Mouse (Mus musculus) neural tube, embryonic 13.5 days (tissue): ENCODE results near the gene Dtx3. TPM values are rescaled to one million over a fixed set of nuclear protein-coding genes. Genes with fewer than 3 reads are reported as not detected.
"Not testable (repeated sequence)": the region's sequence is repeated elsewhere in the genome, so short reads cannot be mapped to it uniquely, and the experiment has no call there.

Source experiments
- ATAC-seq: fragments of 200-750 bp; cut with Nextera tagmentation; 2 replicates; pipeline ENCODE4 v1.8.0; 2017; ENCODE audit warnings: low read depth, mild to moderate bottlenecking, moderate TSS enrichment, moderate library complexity
- H3K27ac ChIP-seq: fragments of 300-500 bp; sonication (generic); replicated peaks from 2 replicates; pipeline ENCODE4 v1.5.1; 2015; ENCODE audit warnings: moderate library complexity, mild to moderate bottlenecking, inconsistent platforms
- H3K27me3 ChIP-seq: fragments of 300-500 bp; sonication (generic); 2 replicates; pipeline ENCODE4 v1.6.1; 2015; ENCODE audit warnings: mild to moderate bottlenecking, inconsistent platforms
- H3K36me3 ChIP-seq: fragments of 300-500 bp; sonication (generic); 2 replicates; pipeline ENCODE4 v1.6.1; 2015; ENCODE audit warnings: mild to moderate bottlenecking, inconsistent platforms
- H3K4me1 ChIP-seq: fragments of 300-500 bp; sonication (generic); replicated peaks from 2 replicates; pipeline ENCODE4 v1.6.1; 2015; ENCODE audit warnings: inconsistent platforms
- H3K4me2 ChIP-seq: fragments of 300-500 bp; sonication (generic); 2 replicates; pipeline ENCODE4 v1.6.1; 2015; ENCODE audit warnings: inconsistent platforms, mild to moderate bottlenecking, moderate library complexity
- H3K4me3 ChIP-seq: fragments of 300-500 bp; sonication (generic); 2 replicates; pipeline ENCODE4 v1.5.1; 2015; ENCODE audit warnings: mild to moderate bottlenecking, inconsistent platforms
- H3K9ac ChIP-seq: fragments of 300-500 bp; sonication (generic); 2 replicates; pipeline ENCODE4 v1.6.1; 2015; ENCODE audit warnings: moderate library complexity, mild to moderate bottlenecking, inconsistent platforms
- H3K9me3 ChIP-seq: fragments of 300-500 bp; sonication (generic); 2 replicates; pipeline ENCODE4 v1.6.1; 2016; ENCODE audit warnings: inconsistent platforms
- WGBS: fragments of 180-500 bp; shearing (Covaris S2); methylation state at CpG from one replicate; pipeline ENCODE4 v1.1.7; 2015; 5-methylcytosine and 5-hydroxymethylcytosine counted together
- polyA plus RNA-seq: library from polyadenylated mRNA; unstranded; fragments of >200 nt; fragmentation: Nextera tagmentation; extraction: Ambion mirVana; gene quantifications from 2 replicates; pipeline ENCODE4 v1.2.1, GENCODE M21; 2015

Gene Dtx3
- polyA plus RNA-seq, 1 experiment from 2014 or later: 221 TPM

DNA sequence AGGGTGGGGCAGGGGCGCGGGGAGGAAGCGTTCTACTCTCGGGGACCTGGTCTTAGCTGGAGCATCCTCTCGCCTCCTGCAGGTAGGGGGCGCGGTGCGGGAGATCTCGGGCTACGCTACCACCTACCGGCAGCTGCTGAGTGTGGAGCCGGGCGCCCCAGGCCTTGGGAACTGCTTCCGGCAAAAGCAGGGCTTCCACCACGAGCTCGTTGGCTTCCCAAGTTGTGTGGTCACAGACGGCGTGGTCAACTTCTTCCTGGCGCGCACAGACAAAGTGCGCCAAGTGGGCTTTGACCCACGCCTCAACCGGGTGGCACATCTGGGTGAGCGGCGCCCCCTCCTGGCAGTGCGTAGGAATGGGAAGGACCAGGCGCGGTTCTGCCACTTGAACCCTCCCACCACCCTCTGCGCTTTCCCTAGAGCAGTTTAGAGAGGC is 24.7 kb downstream of the Dtx3 start:
- Histone ChIP-seq H3K4me2 (peak overlapping the region; percentile 51), H3K9me3 (no peaks in the 10 kb centered on the region), H3K9ac (peak overlapping the region; percentile 19; the same call in 1 of the 2 replicates), H3K36me3 (peaks cover 42% of the 10 kb centered on the region), H3K27ac (no peak overlapping the region), H3K4me1 (peaks cover 37% of the 10 kb centered on the region), H3K4me3 (peak overlapping the region; percentile 21), H3K27me3 (peaks cover 76% of the 10 kb centered on the region)
- under 1% methylated on average over 28 of the region's 29 CpGs for WGBS
- ATAC-seq: no peak

DNA sequence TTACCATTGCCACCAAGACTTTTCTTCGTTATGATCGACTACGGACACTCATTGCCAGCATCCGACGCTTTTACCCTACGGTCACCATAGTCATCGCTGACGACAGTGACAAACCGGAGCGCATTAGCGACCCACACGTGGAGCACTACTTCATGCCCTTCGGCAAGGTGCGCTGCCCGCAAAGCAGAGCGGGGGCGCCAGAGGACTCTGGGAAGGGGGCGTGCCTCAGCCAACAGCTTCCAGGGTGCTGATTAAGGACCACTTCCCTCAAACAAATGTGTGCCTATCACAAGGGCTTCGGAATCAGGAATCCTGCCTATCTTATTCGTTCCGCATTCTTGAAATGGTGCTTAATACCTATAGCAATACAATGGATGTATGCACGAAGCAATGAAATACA is 25.5 kb downstream of the Dtx3 start:
- peak overlapping the region; percentile 51 for H3K4me2 ChIP-seq
- peak overlapping the region; percentile 21 for H3K4me3 ChIP-seq
- ATAC-seq: no peak
- no peaks in the 10 kb centered on the region for H3K9me3 ChIP-seq
- H3K9ac ChIP-seq: no peak overlapping the region
- H3K4me1 ChIP-seq: peaks cover 43% of the 10 kb centered on the region
- 3% methylated on average over 22 of the region's 22 CpGs for WGBS
- no peak overlapping the region for H3K27ac ChIP-seq
- H3K36me3 ChIP-seq: peaks cover 42% of the 10 kb centered on the region
- peaks cover 76% of the 10 kb centered on the region for H3K27me3 ChIP-seq

DNA sequence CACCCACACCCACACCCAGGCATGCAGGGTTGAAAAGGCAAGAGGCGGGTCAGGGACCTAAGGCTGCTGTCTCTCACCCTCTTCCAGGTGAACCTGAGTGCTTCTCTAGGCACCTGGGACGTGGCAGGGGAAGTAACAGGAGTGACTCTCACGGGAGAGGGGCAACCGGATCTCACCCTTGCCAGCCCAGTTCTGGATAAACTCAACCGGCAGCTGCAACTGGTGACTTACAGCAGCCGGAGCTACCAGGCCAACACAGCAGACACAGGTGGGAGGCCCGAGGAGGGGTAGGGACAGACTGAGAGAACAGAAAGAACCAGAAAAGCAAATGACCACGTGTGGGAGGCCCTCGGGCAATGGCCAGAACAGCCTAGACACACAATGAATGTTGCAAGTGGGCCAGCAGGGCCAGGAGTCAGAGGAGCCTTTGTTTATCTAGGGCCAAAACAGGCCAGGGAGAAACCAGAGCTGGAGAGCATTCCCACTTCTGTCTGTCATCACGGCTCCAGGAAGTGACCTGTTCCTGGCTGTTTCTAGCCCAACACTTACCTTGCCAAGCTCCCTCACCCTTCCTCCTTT is 27.8 kb downstream of the Dtx3 start:
- Histone ChIP-seq H3K27me3 (peaks cover 73% of the 10 kb centered on the region), H3K27ac (no peak overlapping the region), H3K4me2 (peak overlapping the region; percentile 95), H3K36me3 (peaks cover 32% of the 10 kb centered on the region), H3K4me1 (peaks cover 49% of the 10 kb centered on the region), H3K4me3 (peak overlapping the region; percentile 83; the same call in 1 of the 2 replicates), H3K9me3 (no peaks in the 10 kb centered on the region), H3K9ac (peak overlapping the region; percentile 98; the same call in 1 of the 2 replicates)
- 50% methylated on average over 10 of the region's 10 CpGs for WGBS
- no peak for ATAC-seq

DNA sequence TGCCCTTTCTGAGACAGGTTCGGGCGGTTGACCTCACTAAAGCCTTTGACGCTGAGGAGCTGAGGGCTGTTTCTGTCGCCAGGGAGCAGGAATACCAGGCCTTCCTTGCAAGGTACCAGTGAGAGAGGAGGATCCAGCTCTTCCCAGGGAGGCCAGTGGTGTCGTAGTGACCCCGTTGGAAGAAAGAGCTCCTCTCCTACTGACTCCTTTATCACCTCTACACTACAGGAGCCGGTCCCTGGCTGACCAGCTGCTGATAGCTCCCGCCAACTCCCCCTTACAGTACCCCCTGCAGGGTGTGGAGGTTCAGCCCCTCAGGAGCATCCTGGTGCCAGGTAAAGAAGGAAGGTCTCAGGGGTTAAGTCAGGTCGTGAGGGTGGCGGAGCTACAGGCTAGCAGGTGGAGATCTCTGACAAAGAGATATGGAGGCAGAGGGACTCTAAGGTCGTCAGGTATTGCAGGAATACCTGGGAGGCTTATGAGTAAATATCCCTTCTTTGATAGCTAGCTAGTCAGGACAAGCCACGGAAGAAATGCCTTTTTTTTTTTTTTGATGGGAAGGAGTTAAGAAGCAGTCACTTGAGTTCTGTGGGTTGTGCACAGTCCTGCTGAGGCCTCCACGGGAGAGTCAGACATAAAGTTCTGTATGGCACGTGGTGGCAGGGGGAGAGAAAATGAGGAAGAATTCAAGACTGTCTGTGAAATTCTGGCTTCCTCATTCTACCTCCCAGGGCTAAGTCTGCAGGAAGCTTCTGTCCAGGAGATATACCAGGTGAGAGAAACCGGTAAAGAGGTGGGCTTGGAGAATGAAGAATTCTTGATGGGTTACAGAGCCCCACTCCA is 28.5 kb downstream of the Dtx3 start:
- Histone ChIP-seq H3K27me3 (peaks cover 68% of the 10 kb centered on the region), H3K27ac (peak overlapping the region; percentile 91), H3K4me1 (peaks cover 49% of the 10 kb centered on the region), H3K36me3 (peaks cover 27% of the 10 kb centered on the region), H3K9ac (peak overlapping the region; percentile 98), H3K9me3 (no peaks in the 10 kb centered on the region), H3K4me3 (peak overlapping the region; percentile 83), H3K4me2 (peak overlapping the region; percentile 95)
- whole genome bisulfite sequencing: 22% methylated on average over 15 of the region's 15 CpGs
- ATAC-seq: 0 out of 2 replicates have a peak, but pooled peaks have one; percentile 1

DNA sequence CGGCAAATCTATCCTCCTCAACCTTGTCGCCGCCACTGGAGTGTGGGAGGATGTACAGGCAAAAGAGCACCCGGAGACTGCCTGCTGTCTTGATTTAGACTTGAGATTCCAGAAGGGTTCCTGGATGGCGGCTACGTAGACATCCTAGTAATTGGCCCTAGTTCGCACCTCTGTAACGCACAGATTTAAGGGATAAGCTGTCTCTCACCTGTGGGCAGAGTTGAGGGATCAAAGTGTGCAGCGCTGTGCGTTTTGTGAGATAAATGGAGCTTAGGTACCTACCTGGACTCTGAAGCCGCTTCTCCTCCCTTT is 29.2 kb downstream of the Dtx3 start:
- peak overlapping the region; percentile 98 for H3K9ac ChIP-seq
- 2% methylated on average over 11 of the region's 11 CpGs for WGBS
- H3K27ac ChIP-seq: peak overlapping the region; percentile 91
- peak overlapping the region; percentile 95 for H3K4me2 ChIP-seq
- H3K4me1 ChIP-seq: peaks cover 49% of the 10 kb centered on the region
- peaks cover 20% of the 10 kb centered on the region for H3K36me3 ChIP-seq
- ATAC-seq: 0 out of 2 replicates have a peak, but pooled peaks have one; percentile 1
- H3K4me3 ChIP-seq: peak overlapping the region; percentile 83
- H3K27me3 ChIP-seq: peaks cover 62% of the 10 kb centered on the region
- H3K9me3 ChIP-seq: no peaks in the 10 kb centered on the region

DNA sequence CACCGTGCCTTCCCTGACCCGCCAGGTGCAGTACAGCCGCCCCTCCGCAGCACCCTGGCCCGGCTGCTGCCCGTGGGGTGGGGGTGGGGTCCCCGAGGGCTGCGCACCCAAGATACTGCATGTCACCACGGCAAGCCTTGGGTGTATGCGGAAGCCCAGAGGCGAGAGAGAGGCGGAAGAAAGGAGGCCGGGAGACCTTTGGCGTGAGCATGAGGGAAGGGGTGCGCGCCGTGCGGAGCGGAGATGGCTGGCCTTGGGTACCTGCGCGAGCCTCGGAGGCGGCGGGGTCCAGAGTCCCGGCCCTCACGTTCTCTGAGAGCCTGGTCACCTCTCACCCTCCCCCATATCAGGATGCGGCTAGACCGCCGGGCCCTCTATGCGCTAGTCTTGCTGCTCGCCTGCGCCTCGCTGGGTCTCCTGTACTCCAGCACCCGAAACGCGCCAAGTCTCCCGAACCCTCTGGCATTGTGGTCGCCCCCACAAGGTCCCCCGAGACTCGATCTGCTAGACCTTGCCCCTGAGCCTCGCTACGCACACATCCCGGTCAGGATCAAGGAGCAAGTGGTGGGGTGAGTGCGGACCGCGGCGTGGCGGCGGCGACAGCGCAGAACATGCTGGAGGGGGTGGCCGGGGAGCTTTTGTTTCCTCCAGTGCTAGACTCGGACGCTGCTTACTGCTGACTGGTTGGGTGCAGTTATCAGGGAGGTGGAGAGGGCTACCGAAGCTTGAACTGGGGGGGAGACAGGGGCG is 29.7 kb downstream of the Dtx3 start:
- peaks cover 18% of the 10 kb centered on the region for H3K36me3 ChIP-seq
- peak; percentile 63 for ATAC-seq
- H3K27ac ChIP-seq: peak overlapping the region; percentile 91
- H3K9me3 ChIP-seq: no peaks in the 10 kb centered on the region
- peak overlapping the region; percentile 83 for H3K4me3 ChIP-seq
- H3K27me3 ChIP-seq: peaks cover 57% of the 10 kb centered on the region
- H3K4me2 ChIP-seq: peak overlapping the region; percentile 95
- H3K9ac ChIP-seq: peak overlapping the region; percentile 98
- WGBS: under 1% methylated on average over 56 of the region's 56 CpGs
- peaks cover 46% of the 10 kb centered on the region for H3K4me1 ChIP-seq

DNA sequence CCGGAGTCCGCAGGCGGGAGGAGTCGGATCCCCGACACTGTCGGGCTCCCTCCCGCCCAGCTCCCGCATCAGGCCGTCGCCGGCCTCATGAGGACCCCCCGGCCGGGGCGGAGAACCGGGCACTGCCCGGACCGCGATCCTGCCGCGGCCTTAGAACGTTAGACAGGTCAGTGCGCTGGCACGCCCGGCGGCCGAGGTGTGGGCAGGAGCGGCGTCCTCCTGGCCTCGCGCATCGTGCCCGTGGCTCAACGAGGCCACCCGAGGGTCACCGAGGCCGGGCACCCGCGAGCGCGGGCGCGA is 30.2 kb downstream of the Dtx3 start:
- peak overlapping the region; percentile 98 for H3K9ac ChIP-seq
- H3K4me1 ChIP-seq: peaks cover 41% of the 10 kb centered on the region
- H3K27me3 ChIP-seq: peaks cover 52% of the 10 kb centered on the region
- H3K27ac ChIP-seq: peak overlapping the region; percentile 91
- H3K4me3 ChIP-seq: peak overlapping the region; percentile 83
- peaks cover 18% of the 10 kb centered on the region for H3K36me3 ChIP-seq
- H3K4me2 ChIP-seq: peak overlapping the region; percentile 95
- WGBS: under 1% methylated on average over 31 of the region's 42 CpGs
- H3K9me3 ChIP-seq: no peaks in the 10 kb centered on the region
- ATAC-seq: peak; percentile 43; the same call in 1 of the 2 replicates

DNA sequence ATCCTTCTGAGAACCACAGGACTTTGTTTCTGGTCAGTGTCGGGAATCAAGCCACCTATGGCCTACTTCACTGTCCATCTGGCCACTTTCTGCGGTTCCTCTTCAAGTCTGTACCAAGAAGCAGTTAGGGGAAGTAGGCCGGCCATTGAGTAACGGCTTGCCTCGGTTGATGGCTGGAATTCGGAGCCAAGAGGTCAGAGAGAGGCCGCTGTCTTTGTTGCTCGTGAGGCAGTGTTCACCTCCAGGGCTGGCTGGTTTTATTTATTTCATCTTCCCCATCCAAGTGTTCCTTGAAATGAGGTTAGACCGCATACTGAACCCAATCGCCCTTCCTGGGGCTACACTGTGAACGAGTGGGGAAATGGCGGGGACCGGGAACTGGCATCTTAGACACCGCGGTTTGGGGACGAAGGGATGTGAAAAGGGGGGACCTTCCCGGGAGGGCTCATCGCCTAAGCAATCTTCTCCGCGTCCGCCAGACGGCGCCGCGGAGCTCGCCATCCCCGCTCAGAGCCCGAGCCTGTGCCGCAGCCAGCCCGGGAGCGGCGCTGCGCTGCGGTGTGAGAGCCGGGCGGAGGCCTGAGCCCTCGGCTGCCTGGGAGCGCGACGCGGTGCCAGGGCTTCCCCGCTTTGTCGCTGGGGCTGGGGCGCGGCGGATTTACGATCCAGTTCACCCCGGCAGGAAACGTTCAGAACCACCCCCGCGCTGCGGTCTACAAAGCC is 30.7 kb downstream of the Dtx3 start, which contains the start of gene B4galnt1:
B4galnt1 (plus strand) TSS at position 595 of the 723 bp plus-strand sequence.
- 2% methylated on average over 51 of the region's 52 CpGs for WGBS
- H3K9ac ChIP-seq: peak within 1 kb of the TSS; percentile 98
- no peaks in the 10 kb centered on the region for H3K9me3 ChIP-seq
- peaks cover 46% of the 10 kb centered on the region for H3K27me3 ChIP-seq
- H3K4me3 ChIP-seq: peak within 1 kb of the TSS; percentile 83
- H3K36me3 ChIP-seq: peaks cover 15% of the 10 kb centered on the region
- peaks cover 36% of the 10 kb centered on the region for H3K4me1 ChIP-seq
- H3K27ac ChIP-seq: peak within 1 kb of the TSS; percentile 91
- H3K4me2 ChIP-seq: peak within 1 kb of the TSS; percentile 95
- ATAC-seq: peak; percentile 90

DNA sequence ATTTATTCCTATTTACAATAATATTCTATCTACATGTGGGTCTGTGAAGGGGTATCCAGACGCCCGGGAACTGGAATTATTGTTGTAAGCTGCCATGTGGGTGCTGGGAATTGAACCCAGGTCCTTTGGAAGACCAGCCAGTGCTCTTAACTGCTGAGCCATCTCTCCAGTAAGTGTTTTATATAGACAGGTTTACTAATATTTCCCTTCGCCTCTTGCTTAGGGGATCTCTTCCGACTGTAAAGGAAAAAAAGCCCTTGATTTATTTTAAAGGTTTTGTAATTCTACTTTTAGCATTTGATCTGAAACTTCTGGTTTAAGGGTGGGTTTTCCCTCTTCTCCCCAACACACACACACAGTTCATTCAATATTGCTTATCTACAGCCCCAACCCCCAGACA is 31.3 kb downstream of the Dtx3 start:
- WGBS: 95% methylated on average over 4 of the region's 4 CpGs
- ATAC-seq: no peak
- Histone ChIP-seq H3K27me3 (peaks cover 40% of the 10 kb centered on the region), H3K9me3 (no peaks in the 10 kb centered on the region), H3K9ac (peak overlapping the region; percentile 98), H3K4me1 (peaks cover 31% of the 10 kb centered on the region), H3K4me2 (peak overlapping the region; percentile 95), H3K27ac (peak overlapping the region; percentile 91; the same call in 1 of the 2 replicates), H3K36me3 (peaks cover 9% of the 10 kb centered on the region), H3K4me3 (peak overlapping the region; percentile 83)

DNA sequence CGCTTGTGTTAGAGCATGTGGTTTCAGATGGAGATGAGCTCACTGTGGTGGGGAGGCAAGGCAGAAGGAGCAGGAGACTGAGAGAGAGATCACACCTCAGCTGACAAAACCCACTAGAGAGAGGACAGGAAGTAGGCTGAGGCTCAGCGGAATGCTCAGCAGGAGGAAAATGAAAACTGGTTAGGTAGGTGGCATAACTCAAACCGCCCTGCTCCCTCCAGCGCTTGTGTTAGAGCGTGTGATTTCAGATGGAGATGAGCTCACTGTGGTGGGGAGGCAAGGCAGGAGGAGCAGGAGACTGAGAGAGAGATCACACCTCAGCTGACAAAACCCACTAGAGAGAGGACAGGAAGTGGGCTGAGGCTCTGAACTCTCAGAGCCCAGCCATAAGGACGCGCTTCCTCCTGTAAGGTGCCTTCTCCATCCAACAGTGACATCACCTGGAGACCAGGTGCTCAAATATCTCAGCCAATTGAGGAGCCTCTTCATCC is 32.7 kb downstream of the Dtx3 start:
- not testable (repeated sequence) for ATAC-seq, H3K4me3 ChIP-seq, H3K4me2 ChIP-seq, H3K9ac ChIP-seq, H3K9me3 ChIP-seq, H3K27ac ChIP-seq, H3K36me3 ChIP-seq
- Histone ChIP-seq H3K4me1 (peaks cover 28% of the 10 kb centered on the region), H3K27me3 (peaks cover 27% of the 10 kb centered on the region)
- 68% methylated on average over 7 of the region's 7 CpGs for WGBS

DNA sequence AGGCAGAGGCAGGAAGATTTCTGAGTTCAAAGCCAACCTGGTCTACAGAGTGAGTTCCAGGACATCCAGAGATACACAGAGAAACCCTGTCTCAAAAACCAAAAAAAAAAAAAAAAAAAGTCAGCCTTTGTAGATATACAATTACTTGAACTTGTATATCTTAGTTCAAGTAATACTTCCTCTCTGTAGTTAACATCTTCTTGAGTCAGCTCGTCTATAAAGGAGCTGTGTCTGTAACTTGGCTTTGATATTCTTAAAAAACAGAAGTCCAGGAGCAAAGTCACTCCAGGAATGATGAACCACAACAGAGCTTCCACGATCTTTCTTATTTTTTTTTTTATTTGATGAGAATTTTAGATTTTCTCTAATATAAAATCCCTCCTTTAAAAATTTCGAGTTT is 34.8 kb downstream of the Dtx3 start:
- WGBS: 75% methylated on average over 3 of the region's 3 CpGs
- Histone ChIP-seq H3K27me3 (peaks cover 8% of the 10 kb centered on the region; the same call in 1 of the 2 replicates), H3K36me3 (no peaks in the 10 kb centered on the region), H3K27ac (no peak overlapping the region), H3K4me2 (no peak overlapping the region), H3K4me3 (no peak overlapping the region), H3K4me1 (peaks cover 11% of the 10 kb centered on the region), H3K9ac (no peak overlapping the region), H3K9me3 (no peaks in the 10 kb centered on the region)
- ATAC-seq: no peak
